In genomic region chr2:38927115-38927979, GRCm38 (mm10) we compare ENCODE assay signal across 8 mouse cellular contexts. TPM values are rescaled to one million over a fixed set of nuclear protein-coding genes. Genes with fewer than 3 reads are reported as not detected.
A peak's percentile ranks its signal among the peaks of the same experiment; 100 is the strongest.
DNase-seq lines count a peak whose midpoint lies in the region; ATAC-seq and TF ChIP-seq lines count a peak whose summit lies in the region.

Nr6a1 (minus strand) TSS chr2:38927688.

- TF ChIP-seq POLR2A in cortical plate, adult 2 months (IDR thresholded peaks at IDR 0.05; ENCODE audit: extremely low read depth, insufficient read depth, low read length) = no peak

- peak within 1 kb of the TSS; percentile 70 for H3K4me3 ChIP-seq in cortical plate, adult 2 months (ENCODE audit: insufficient read depth, low read length)
- H3K4me3 ChIP-seq in intestine, embryonic 16.5 days (ENCODE audit: low read length) = peak within 1 kb of the TSS; percentile 50
- H3K4me3 ChIP-seq in midbrain, embryonic 16.5 days (ENCODE audit: low read depth, low read length) = peak within 1 kb of the TSS; percentile 87

- WGBS in intestine, embryonic 16.5 days = 6% methylated on average over 19 of the region's 19 CpGs
- 9% methylated on average over 19 of the region's 19 CpGs for WGBS in midbrain, embryonic 16.5 days

- no peak within 1 kb of the TSS; the same call in 1 of the 2 replicates for H3K9ac ChIP-seq in intestine, embryonic 16.5 days (ENCODE audit: low read depth, low read length)
- no peak within 1 kb of the TSS for H3K9ac ChIP-seq in midbrain, embryonic 16.5 days (ENCODE audit: low read depth, low read length)

- no peaks in the 10 kb centered on the region for H3K36me3 ChIP-seq in intestine, embryonic 16.5 days (ENCODE audit: control insufficient read depth, insufficient read depth, low read length)
- no peaks in the 10 kb centered on the region for H3K36me3 ChIP-seq in midbrain, embryonic 16.5 days (ENCODE audit: control insufficient read depth, insufficient read depth, low read length)

- ATAC-seq in intestine, embryonic 16.5 days = peak; percentile 43
- ATAC-seq in midbrain, embryonic 16.5 days = peak; percentile 37

- TF ChIP-seq CTCF in cortical plate, adult 2 months (IDR thresholded peaks at IDR 0.05; ENCODE audit: extremely low read depth, insufficient read depth, low read length) = peak; percentile 61

- H3K4me1 ChIP-seq in cortical plate, adult 2 months (ENCODE audit: control insufficient read depth, insufficient read depth, low read length) = no peaks in the 10 kb centered on the region
- H3K4me1 ChIP-seq in intestine, embryonic 16.5 days (ENCODE audit: control insufficient read depth, insufficient read depth, low read length) = peaks cover 13% of the 10 kb centered on the region; the same call in 1 of the 2 replicates
- peaks cover 20% of the 10 kb centered on the region for H3K4me1 ChIP-seq in midbrain, embryonic 16.5 days (ENCODE audit: control insufficient read depth, insufficient read depth, low read length)

- H3K9me3 ChIP-seq in intestine, embryonic 16.5 days (ENCODE audit: control insufficient read depth, low read length) = no peaks in the 10 kb centered on the region
- no peaks in the 10 kb centered on the region for H3K9me3 ChIP-seq in midbrain, embryonic 16.5 days (replicated peaks; ENCODE audit: control insufficient read depth, low read length, poor library complexity, severe bottlenecking)

- intact Hi-C loops in gastrocnemius, postnatal 14 days (cut with DNase I; ENCODE audit: low total_unique reads) = no loop called here

- no peaks in the 10 kb centered on the region for H3K27me3 ChIP-seq in intestine, embryonic 16.5 days (replicated peaks; ENCODE audit: control insufficient read depth, insufficient read depth, low read length)
- H3K27me3 ChIP-seq in midbrain, embryonic 16.5 days (ENCODE audit: control insufficient read depth, insufficient read depth, low read depth, low read length) = peaks cover 7% of the 10 kb centered on the region

- H3K27ac ChIP-seq in cortical plate, adult 2 months (ENCODE audit: insufficient read depth, low read length) = no peak within 1 kb of the TSS
- H3K27ac ChIP-seq in intestine, embryonic 16.5 days (ENCODE audit: low read length) = no peak within 1 kb of the TSS; the same call in 1 of the 2 replicates
- no peak within 1 kb of the TSS for H3K27ac ChIP-seq in midbrain, embryonic 16.5 days (ENCODE audit: low read length)

- H3K4me2 ChIP-seq in intestine, embryonic 16.5 days (ENCODE audit: low read depth, low read length) = peak within 1 kb of the TSS; percentile 88
- H3K4me2 ChIP-seq in midbrain, embryonic 16.5 days (ENCODE audit: low read length) = peak within 1 kb of the TSS; percentile 99

- DNase-seq in 3134 (ENCODE audit: extremely low read depth, insufficient read length, low spot score) = peak; percentile 83
- peak; percentile 51 for DNase-seq in T-cell, adult 2 months (ENCODE audit: low spot score)
- DNase-seq in gastrocnemius, postnatal 14 days = peak; percentile 78
- peak; percentile 76 for DNase-seq in liver
- peak; percentile 66 to 87 for DNase-seq in spleen, postnatal 4 days (ENCODE audit: low spot score in 2 of 2)

RNA-seq across cellular contexts. Expression of gene Nr6a1, which starts in this region (rescaled TPM):
- polyA plus RNA-seq in cortical plate, adult 2 months (2012; rRNA removed) = 7.7 and 7.9 TPM in 2 replicates
- 1 to 10 TPM; 1.5 to 2.1 TPM for total RNA-seq in gastrocnemius, postnatal 14 days (2021)
- polyA plus RNA-seq in intestine, embryonic 16.5 days (2015; fragmentation: Nextera tagmentation; extraction: Ambion mirVana) = 1.4 and 1.7 TPM in 2 replicates
- polyA plus RNA-seq in midbrain, embryonic 16.5 days (2015; fragmentation: Nextera tagmentation; extraction: Ambion mirVana) = 0.84 and 1.4 TPM in 2 replicates
